Mouse (Mus musculus): ENCODE data around the gene Col8a2. TPM values are rescaled to one million over a fixed set of nuclear protein-coding genes. Genes with fewer than 3 reads are reported as not detected.

The Col8a2 gene
- polyA plus RNA-seq, 1 experiment from 2014 or later: 2.0 TPM

DNA sequence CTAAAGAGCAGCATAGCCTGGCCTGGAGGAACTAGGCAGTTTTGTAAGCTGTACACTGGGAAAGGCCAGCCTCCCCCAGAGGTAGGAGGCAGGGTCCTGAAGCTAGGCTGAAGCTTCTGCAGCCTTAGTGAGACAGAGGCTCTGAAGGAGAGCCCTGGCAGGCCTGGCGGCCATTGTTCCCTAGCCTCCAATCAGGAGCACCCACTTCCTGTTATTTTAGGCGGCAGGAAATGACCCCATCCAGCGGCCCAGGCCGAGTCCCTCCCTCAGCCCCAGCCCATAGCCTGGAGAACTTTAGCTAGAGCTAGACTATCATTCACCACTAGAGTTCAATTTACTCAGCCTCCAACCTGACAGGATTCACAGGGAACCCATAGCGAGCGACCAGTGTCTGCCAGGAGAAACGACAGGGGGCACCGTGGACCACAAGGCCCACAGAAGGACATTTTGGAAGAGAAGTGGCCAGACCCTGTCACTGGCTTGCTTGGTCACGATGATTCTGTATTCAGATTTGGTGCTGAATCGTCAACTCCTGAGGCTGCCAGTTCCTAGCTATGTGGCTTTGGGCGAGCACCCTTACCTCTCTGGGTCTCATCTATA, 34.8 kb upstream of the Col8a2 start:
- 51% methylated on average over 11 of the region's 11 CpGs for WGBS (ENCODE audit: insufficient replicate concordance)
- Histone ChIP-seq H3K4me1 (ENCODE audit: control insufficient read depth, insufficient read depth, low read length) (peaks cover 64% of the 10 kb centered on the region), H3K27ac (ENCODE audit: low read depth, low read length) (peak overlapping the region; percentile 80), H3K36me3 (ENCODE audit: control insufficient read depth, insufficient read depth, low read length) (no peaks in the 10 kb centered on the region), H3K4me2 (peak overlapping the region; percentile 39), H3K27me3 (ENCODE audit: control insufficient read depth, insufficient read depth, low read length) (no peaks in the 10 kb centered on the region), H3K9ac (ENCODE audit: low read depth, low read length) (peak overlapping the region; percentile 36), H3K4me3 (ENCODE audit: low read depth, low read length) (peak overlapping the region; percentile 3; the same call in 1 of the 2 replicates), H3K9me3 (replicated peaks; ENCODE audit: control insufficient read depth, low read length) (no peaks in the 10 kb centered on the region)
- no peak for ATAC-seq (replicated peaks; ENCODE audit: insufficient number of reproducible peaks, low FRiP score, low TSS enrichment)

DNA sequence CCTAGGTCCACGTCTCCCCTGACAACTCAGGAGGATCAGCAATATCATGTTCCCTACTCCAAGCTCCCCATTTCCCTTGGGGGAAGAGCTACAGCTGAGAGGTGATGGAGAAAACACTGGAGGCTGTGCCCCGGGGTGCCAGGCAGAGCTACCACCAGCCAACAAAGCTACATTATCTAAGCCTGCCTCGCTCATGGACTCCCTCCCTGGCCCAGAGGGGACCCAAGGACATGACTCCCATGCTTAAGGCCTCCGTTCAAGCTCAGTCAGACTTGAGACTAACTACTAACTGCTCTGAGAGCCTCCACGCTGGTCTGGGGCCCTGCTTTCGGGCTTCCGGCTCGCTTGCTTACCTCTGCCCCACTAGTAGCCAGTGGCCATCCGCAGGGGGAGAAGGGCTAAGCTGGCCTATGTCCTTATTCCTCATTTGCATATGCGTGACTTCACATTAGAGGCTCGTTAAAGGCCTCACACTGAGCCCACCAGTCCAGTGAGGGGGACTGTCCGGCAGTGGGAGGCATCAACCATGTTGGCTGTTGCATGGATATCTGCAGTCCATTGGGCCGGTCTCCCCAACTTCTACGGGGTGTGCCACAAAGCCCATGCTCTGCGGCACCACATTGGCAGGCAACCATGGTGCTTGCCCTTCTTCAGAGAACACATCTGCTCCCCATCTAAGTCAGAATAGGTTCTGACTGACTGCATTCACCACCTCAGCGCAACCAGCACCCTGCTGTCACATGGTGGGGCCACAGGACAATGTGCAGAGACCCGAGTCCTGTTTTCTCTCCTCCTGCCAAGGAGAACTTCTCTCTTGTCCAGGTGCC, 34.0 kb upstream of the Col8a2 start:
- Histone ChIP-seq H3K27me3 (ENCODE audit: control insufficient read depth, insufficient read depth, low read length) (no peaks in the 10 kb centered on the region), H3K4me3 (ENCODE audit: low read depth, low read length) (no peak overlapping the region), H3K36me3 (ENCODE audit: control insufficient read depth, insufficient read depth, low read length) (no peaks in the 10 kb centered on the region), H3K9ac (ENCODE audit: low read depth, low read length) (peak overlapping the region; percentile 7; the same call in 1 of the 2 replicates), H3K27ac (ENCODE audit: low read depth, low read length) (peak overlapping the region; percentile 80), H3K9me3 (replicated peaks; ENCODE audit: control insufficient read depth, low read length) (no peaks in the 10 kb centered on the region), H3K4me2 (peak overlapping the region; percentile 39), H3K4me1 (ENCODE audit: control insufficient read depth, insufficient read depth, low read length) (peaks cover 70% of the 10 kb centered on the region)
- no peak for ATAC-seq (replicated peaks; ENCODE audit: insufficient number of reproducible peaks, low FRiP score, low TSS enrichment)
- WGBS (ENCODE audit: insufficient replicate concordance): 75% methylated on average over 17 of the region's 17 CpGs

DNA sequence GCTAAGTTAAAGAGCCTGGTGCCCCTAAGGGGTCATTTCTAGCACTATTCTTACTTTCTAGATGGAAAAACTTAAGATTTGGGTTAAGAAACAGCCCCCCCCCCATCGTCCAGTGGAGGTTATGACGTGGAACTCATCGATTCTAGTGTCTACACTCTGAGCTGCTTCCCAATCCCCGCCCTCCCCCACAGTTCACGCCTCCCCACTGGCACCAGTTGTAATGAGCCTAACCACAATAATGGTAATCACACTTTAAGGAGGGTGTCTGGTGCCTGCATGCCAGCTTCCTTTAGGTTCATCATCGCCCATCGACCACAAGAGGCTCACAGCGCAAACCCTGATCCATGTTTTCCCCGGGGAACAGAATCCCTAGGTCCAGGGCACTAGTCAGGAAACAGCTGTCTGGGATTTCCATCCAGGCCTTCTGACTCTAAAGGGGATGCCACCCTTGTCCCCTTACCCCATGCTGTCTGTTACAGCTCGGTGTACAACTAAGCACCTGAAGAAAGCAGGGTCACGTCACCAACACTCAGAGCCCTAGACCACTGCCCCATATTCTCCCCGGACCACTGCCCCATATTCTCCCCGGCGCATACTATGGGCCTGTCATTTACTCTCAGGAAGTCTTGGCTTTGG, 32.8 kb upstream of the Col8a2 start:
- Histone ChIP-seq H3K9me3 (replicated peaks; ENCODE audit: control insufficient read depth, low read length) (no peaks in the 10 kb centered on the region), H3K4me3 (ENCODE audit: low read depth, low read length) (peak overlapping the region; percentile 99), H3K36me3 (ENCODE audit: control insufficient read depth, insufficient read depth, low read length) (no peaks in the 10 kb centered on the region), H3K27ac (ENCODE audit: low read depth, low read length) (no peak overlapping the region), H3K4me2 (peak overlapping the region; percentile 98), H3K9ac (ENCODE audit: low read depth, low read length) (peak overlapping the region; percentile 98; the same call in 1 of the 2 replicates), H3K27me3 (ENCODE audit: control insufficient read depth, insufficient read depth, low read length) (no peaks in the 10 kb centered on the region), H3K4me1 (ENCODE audit: control insufficient read depth, insufficient read depth, low read length) (peaks cover 68% of the 10 kb centered on the region)
- 75% methylated on average over 14 of the region's 14 CpGs for WGBS (ENCODE audit: insufficient replicate concordance)
- no peak for ATAC-seq (replicated peaks; ENCODE audit: insufficient number of reproducible peaks, low FRiP score, low TSS enrichment)

DNA sequence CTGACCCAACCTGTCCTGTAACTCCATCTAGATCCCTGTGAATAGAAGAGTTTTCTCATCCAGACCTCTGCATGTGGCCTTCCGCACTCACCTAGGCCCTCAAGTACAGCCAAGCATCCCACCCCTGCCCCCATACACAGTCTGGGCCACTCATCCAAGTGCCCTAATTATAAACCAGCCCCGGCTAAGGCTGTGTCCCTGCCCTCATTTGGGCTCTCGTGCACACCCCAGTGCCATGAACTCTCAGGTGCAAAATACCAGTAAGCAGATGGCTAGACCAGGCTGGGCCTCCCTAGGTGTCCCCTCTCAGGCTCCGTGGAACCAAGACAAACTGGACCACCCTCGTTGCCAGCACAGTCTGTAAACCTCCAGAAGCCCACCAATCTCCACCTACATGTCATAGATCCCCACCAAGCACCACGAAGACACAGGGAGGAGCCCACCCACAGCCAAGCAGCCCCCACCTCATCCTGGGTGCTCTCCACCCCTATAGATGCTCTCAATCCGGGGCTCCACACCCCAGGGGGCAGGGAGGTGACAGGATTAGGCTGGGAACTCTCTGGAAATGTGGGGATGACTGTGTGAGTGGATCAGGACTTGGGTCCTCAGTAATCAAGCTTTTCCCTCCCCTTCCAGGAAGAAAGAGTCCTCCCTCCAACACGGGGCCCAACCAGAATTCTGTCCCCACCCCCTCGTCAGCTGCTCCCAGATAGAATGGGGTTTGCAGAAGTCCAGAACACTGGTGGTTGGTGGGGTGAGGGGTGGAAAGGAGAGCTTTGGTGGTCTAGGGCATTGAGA, 32.1 kb upstream of the Col8a2 start:
- Histone ChIP-seq H3K4me2 (peak overlapping the region; percentile 98), H3K4me3 (ENCODE audit: low read depth, low read length) (peak overlapping the region; percentile 99), H3K36me3 (ENCODE audit: control insufficient read depth, insufficient read depth, low read length) (no peaks in the 10 kb centered on the region), H3K27ac (ENCODE audit: low read depth, low read length) (peak overlapping the region; percentile 97), H3K27me3 (ENCODE audit: control insufficient read depth, insufficient read depth, low read length) (no peaks in the 10 kb centered on the region), H3K9ac (ENCODE audit: low read depth, low read length) (peak overlapping the region; percentile 98), H3K4me1 (ENCODE audit: control insufficient read depth, insufficient read depth, low read length) (peaks cover 71% of the 10 kb centered on the region), H3K9me3 (replicated peaks; ENCODE audit: control insufficient read depth, low read length) (no peaks in the 10 kb centered on the region)
- WGBS (ENCODE audit: insufficient replicate concordance): 16% methylated on average over 9 of the region's 9 CpGs
- ATAC-seq (replicated peaks; ENCODE audit: insufficient number of reproducible peaks, low FRiP score, low TSS enrichment): no peak

DNA sequence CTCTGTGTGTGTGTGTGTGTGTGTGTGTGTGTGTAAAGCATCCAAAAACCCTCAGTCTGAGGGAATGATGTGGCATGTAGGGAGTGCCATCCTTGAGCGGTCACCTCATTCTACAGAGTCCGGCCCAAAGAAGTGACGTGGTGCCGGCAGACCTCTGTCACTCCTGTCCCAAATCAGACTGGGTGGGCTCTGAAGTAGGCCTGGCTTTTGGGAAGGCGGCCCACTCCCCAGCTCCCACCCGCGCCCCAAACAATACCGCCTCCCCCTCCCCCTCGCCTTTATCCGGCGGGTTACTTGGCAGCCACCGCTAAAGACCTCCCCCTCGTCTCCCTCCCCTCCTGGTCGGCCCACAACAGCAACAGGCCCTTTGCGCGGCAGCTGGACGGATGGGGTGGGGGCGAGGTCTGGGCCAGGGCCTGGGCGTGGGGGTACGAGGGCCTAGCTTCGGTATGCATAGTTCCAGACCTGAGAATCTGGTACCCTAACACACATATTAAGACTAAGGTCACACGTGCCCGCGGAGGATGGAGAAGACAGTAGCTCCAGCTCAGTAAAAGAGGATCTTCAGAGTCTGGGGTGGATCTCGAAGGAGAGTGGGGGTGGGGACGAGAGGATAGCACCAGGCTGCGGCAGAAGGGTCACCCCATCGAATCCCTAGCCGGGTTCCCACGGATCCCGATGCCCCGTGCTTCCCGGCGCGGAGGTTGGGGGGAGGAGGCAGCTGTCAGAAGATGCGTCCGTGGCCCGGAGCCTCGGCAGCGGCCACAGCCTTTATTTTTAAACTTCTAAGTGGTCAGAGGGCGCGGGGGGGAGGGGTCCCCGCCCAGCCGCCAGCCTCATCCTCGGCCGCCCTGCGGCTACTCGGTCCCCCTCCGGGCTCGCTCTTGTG, 31.2 kb upstream of the Col8a2 start:
- no peaks in the 10 kb centered on the region for H3K9me3 ChIP-seq (replicated peaks; ENCODE audit: control insufficient read depth, low read length)
- H3K27me3 ChIP-seq (ENCODE audit: control insufficient read depth, insufficient read depth, low read length): no peaks in the 10 kb centered on the region
- peak overlapping the region; percentile 98 for H3K9ac ChIP-seq (ENCODE audit: low read depth, low read length)
- H3K4me1 ChIP-seq (ENCODE audit: control insufficient read depth, insufficient read depth, low read length): peaks cover 71% of the 10 kb centered on the region
- H3K4me2 ChIP-seq: peak overlapping the region; percentile 98
- peak overlapping the region; percentile 97 for H3K27ac ChIP-seq (ENCODE audit: low read depth, low read length)
- no peak for ATAC-seq (replicated peaks; ENCODE audit: insufficient number of reproducible peaks, low FRiP score, low TSS enrichment)
- no peaks in the 10 kb centered on the region for H3K36me3 ChIP-seq (ENCODE audit: control insufficient read depth, insufficient read depth, low read length)
- peak overlapping the region; percentile 99 for H3K4me3 ChIP-seq (ENCODE audit: low read depth, low read length)
- WGBS (ENCODE audit: insufficient replicate concordance): under 1% methylated on average over 49 of the region's 50 CpGs

DNA sequence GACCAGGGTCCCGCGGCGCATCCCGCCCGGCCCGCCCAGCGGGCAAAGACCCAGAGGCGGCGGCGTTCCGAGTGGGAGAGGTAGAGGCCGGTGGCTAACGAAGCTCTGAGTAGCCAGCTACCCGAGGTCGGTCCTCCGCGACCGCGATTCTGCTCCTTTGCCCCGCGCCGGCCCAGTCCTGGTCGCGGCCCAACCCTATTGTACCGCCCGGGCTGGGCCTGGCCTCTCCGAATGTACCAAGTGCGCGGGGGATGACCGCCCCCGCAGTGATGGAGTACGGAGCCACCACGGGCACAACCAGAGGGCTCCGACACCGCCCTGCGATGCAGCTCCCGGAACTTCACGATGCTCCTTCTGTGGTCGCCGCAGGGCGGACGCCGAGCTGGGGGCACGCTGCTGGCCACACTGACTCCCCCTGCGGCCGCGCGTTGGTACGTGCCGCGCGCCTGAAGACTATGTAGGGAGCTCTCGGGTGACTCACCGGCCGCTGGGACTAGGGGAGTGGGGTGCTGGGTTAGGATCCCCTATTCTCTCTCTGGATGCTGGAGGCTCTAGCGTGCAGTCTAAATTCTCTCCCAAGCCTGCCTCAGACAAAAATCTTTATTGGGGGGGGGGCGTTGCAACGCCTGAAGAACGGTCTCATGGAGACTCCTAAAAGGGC, 30.3 kb upstream of the Col8a2 start, which contains the start of gene Map7d1:
Map7d1 (minus strand) TSS at position 213 of the 661 bp plus-strand sequence.
- Histone ChIP-seq H3K4me2 (peak within 1 kb of the TSS; percentile 98), H3K4me1 (ENCODE audit: control insufficient read depth, insufficient read depth, low read length) (peaks cover 71% of the 10 kb centered on the region), H3K4me3 (ENCODE audit: low read depth, low read length) (peak within 1 kb of the TSS; percentile 99), H3K27me3 (ENCODE audit: control insufficient read depth, insufficient read depth, low read length) (no peaks in the 10 kb centered on the region), H3K27ac (ENCODE audit: low read depth, low read length) (peak within 1 kb of the TSS; percentile 97), H3K9ac (ENCODE audit: low read depth, low read length) (peak within 1 kb of the TSS; percentile 98), H3K9me3 (replicated peaks; ENCODE audit: control insufficient read depth, low read length) (no peaks in the 10 kb centered on the region), H3K36me3 (ENCODE audit: control insufficient read depth, insufficient read depth, low read length) (no peaks in the 10 kb centered on the region)
- ATAC-seq (replicated peaks; ENCODE audit: insufficient number of reproducible peaks, low FRiP score, low TSS enrichment): peak; percentile 79
- under 1% methylated on average over 55 of the region's 59 CpGs for WGBS (ENCODE audit: insufficient replicate concordance)

DNA sequence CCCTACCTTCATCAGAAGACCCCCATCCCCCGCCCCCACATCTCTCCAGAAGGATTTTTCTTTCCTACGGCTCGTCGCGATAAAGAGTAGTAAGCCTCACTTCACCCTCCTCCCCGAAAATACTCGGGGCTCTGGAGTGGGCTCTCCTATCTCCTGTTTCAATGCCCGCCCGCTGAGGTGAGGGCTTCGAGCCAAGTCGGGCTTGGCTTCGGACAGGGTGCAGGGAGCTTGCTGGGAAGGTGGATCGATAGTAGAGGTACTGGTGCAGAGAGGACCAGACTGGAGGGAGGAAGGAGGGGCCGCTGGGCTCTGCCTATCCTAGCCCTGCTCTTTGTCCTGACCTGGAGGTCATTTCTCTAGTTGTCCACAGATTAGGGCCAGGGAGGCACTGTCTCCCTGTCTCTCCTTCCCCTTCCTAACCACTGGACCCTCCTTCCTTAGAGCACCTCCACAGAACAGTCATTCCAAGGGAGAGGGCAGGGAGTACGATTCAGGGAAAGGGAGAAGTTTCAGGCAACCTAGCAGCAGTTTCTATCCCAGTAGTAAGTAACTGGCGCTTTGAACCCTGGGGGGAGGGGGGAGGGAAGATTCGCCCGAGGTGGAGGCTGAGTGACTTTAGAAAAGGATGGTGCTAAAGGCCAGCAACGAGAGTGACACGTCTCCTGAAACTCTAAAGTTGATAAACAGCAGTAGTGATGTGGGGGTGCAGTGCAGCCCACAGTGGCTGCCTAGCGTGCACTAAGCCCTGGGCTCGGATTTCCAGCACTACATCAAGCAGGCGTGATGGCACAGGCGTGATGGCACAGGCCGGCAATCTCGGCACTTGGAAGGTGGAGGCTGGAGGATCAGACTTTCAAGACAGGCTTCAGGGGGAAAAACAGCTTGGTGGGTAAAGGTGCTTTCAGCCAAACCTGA, 29.4 kb upstream of the Col8a2 start:
- 3% methylated on average over 26 of the region's 26 CpGs for WGBS (ENCODE audit: insufficient replicate concordance)
- H3K36me3 ChIP-seq (ENCODE audit: control insufficient read depth, insufficient read depth, low read length): no peaks in the 10 kb centered on the region
- no peaks in the 10 kb centered on the region for H3K9me3 ChIP-seq (replicated peaks; ENCODE audit: control insufficient read depth, low read length)
- peak overlapping the region; percentile 98 for H3K4me2 ChIP-seq
- peak overlapping the region; percentile 97 for H3K27ac ChIP-seq (ENCODE audit: low read depth, low read length)
- peaks cover 67% of the 10 kb centered on the region for H3K4me1 ChIP-seq (ENCODE audit: control insufficient read depth, insufficient read depth, low read length)
- H3K9ac ChIP-seq (ENCODE audit: low read depth, low read length): peak overlapping the region; percentile 98
- no peaks in the 10 kb centered on the region for H3K27me3 ChIP-seq (ENCODE audit: control insufficient read depth, insufficient read depth, low read length)
- peak overlapping the region; percentile 99 for H3K4me3 ChIP-seq (ENCODE audit: low read depth, low read length)
- ATAC-seq (replicated peaks; ENCODE audit: insufficient number of reproducible peaks, low FRiP score, low TSS enrichment): no peak

Measured in heart, embryonic 11.5 days (tissue).